Mouse (Mus musculus): ENCODE measurements around the gene Lpin1.

The Lpin1 gene

DNA sequence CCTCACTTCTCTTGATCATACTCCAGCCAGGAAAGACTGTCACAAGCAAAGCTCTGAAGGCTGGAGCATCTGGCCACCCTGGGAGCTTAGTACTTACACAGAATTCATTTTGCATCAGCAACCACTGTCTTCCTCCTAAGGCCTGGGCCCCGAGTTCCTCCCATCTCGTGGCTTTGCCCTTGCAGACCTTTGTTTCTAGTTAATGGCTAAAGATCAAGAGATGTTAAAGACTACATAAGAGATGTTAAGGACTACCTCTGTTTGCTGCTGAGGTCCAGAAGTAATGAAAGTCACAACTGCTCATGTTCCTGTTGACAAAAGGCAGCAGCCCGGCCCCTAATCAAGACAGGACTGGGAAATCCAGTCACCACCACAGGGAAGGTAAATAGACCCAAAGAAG lies 82.8 kb downstream of the Lpin1 start:
- DNase-seq (ENCODE audit: low spot score in 2 of 2), result no peak

- DNase-seq (ENCODE audit: low spot score in 2 of 2), result peak; percentile 53 to 54
These were observed 83.9 kb downstream of the Lpin1 start for GRCm38 (mm10) chr12:16526862-16527261.

DNA sequence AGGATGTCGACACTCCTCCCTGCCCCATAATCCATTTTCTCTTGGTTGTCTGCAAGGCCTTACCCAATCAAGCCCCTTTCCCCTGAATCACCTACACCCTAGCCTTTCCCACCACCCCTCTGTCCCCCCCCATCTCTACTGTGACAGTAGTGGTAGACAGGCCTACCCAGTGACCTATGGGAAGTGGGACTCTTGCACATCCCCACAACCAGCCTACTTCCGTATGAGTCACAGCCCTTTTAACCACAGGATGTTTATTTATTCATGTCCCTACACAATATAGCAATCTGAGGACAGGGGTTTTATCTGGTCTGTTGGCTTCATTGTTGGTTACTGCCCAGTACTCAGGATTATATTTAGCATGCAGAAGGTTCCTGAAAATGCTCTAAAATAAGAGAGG lies 84.6 kb downstream of the Lpin1 start:
- peak; percentile 65 to 71 for DNase-seq (ENCODE audit: low spot score in 2 of 2)

DNA sequence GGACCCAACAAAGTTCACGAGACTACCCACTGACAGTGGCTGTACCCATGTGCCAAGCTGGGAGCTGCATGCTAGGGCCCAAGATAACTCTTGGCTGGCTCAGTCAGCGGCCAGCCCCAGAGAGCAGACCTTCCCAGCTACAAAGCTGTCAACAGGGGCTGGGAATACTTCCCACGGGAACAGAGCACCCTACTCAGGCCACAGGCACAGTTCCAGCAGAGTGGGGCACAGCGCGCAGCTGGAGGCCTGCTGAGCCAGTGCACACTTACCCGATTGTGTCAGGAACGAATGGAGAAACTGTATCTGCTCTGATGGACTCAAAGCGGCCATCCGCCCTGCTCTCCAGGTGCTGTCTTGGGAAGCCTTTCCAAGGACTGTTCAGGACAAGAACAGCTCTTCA lies 95.6 kb downstream of the Lpin1 start:
- no peak for DNase-seq (ENCODE audit: low spot score in 2 of 2)

DNA sequence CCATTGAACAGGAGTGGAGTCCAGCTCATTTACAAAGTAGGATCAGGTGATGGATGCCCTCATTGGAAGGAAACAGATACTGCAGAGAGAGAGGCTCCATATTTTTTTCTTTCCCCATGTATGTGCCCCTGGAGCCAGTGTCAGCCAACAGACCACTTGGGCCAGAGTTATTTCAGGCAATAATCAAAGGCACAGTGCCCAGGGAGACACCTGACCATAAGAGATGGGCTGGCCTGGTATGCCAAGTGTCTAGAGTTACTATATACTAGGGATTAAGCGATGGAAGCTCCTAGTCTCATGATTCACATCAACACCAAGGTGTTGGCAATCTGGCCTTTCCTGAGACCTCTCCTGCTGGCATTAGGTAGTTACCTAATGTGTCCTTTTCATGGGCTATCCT lies 97.8 kb downstream of the Lpin1 start:
- DNase-seq (ENCODE audit: low spot score in 2 of 2), result no peak

DNA sequence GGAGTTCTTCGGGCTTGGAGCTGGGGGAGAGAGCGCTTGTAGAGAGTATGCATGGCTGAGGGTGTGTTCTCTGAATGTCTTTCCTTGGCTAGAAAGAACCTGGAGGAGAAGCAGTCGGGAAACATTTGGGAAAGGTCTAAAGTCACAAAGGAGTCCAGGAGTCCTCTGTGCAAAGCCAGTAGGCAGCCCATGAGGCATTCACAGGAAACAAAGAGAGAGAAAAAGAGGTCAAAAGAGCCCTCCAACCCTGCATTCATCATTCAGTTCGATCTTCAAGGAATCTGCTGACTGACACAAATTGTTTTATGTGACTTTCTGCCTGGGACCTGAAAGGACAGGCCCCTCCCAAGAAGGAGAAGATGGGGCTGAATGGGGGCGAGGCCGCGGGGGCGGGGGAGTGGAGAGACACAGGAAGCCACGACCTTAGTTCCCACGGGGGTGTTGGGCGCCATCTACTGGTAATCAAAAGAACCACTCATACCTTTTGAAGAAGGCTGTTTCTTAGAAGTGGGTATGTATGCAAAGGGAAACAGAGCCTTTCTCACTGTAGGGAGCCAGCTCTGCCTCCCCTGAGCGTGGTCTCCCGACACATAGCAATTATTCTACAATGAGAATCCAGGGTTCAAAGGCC lies 101.5 kb downstream of the Lpin1 start:
- DNase-seq (ENCODE audit: low spot score in 2 of 2), result peak; percentile 86 to 90

- peak; percentile 40 to 48 for DNase-seq (ENCODE audit: low spot score in 2 of 2)
These were observed 103.7 kb downstream of the Lpin1 start for GRCm38 (mm10) chr12:16506796-16507790.

DNA sequence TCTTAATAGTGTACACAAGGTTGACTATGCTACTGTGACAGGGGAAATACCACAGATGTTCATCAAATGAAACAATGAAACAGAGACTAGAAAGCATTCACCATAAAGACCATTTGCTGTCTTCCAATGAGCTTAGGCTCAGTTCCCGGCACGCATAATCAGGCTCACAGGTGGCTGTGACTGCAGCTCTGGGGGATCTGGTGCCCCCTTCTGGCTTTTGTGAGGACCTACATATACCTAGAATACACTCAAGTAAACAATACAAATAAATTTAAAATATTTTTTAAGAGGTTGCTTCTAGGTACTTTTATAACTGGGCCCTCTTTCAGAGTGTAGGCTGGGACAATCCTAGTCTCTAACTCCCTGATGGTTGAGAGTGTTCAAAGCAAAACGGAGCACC lies 106.5 kb downstream of the Lpin1 start:
- DNase-seq (ENCODE audit: low spot score in 2 of 2), result no peak

DNA sequence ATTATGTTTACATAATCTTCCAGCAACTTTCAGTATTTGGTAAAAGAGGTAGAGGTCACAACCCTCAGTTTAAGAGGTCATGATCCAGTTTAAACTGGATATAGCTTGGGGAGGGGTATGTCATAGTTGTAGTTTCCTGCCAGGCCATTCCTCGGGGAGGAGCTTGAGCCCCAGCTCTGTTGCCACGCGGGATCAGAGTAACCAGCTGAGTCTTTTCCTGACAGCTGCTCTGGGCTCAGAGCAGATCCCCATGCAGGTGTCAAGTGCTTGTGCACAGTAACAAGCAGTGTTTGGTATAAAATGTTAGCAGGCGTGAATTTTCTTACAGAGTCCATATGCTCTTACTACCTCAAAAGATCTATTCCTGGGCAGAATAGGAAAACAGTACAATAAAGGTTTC lies 112.8 kb downstream of the Lpin1 start:
- DNase-seq (ENCODE audit: low spot score in 2 of 2), result no peak

DNA sequence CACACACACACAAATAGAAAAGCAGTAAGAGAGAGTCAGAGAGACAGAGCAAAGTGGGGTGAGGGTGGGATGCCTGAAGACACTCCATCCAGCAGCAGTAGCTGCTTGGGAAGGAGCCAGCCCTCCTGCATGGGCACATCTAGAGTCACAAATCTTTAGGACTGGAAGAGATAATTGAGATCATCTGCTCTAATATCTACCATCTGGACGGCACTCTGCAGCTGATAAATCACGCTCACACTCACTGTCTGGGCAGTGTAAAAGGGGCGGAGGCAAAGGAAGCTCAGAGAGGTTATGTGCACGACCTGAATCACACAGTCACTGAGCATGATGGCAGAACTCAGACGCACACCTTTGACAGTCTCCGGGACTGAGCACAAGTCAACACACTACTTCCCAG lies 118.1 kb downstream of the Lpin1 start:
- DNase-seq (ENCODE audit: low spot score in 2 of 2), result no peak

DNA sequence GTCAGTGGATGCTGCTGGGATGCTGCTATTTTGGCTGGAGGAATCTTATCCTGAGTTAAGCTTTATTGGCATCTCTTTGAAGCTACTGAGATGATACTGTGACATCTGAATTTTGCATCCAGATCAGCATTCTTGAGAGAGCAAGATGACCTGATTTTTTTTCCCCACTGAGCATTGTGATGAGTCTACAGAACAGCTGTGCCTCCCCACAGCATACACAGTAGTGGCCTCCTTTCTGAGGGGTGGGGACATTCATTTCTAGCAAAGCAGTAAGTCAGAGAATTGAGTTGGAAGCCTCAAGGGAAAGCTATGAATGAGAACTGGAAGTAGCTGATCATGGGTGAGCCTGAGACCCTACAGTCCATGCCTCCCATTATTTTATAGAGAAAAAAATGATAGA lies 121.9 kb downstream of the Lpin1 start:
- no peak for DNase-seq (ENCODE audit: low spot score in 2 of 2)

DNA sequence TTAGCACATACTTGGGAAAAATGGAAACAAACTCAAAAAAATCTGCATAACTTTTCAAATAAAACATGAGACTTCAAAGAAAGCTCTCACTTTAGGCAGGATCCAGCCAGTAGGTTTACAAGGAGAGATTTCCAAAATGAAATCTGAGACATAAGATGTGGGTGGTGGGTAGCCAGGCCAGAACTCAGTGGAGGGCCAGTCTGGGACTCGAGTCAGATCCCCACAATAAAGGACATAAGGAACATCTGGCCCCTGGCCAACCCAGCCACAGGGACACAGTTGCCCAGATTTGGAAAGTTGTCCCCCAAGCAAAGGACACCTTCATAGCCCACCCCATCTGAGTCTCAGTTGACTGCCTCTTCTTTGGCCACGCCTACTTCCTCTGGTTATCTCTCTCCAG lies 123.3 kb downstream of the Lpin1 start:
- peak in 1 of 2 experiments; percentile 11 for DNase-seq (ENCODE audit: low spot score in 2 of 2)
